Mouse (Mus musculus): ENCODE data around the gene Hpca. TPM values are rescaled to one million over a fixed set of nuclear protein-coding genes. Genes with fewer than 3 reads are reported as not detected.
A peak's percentile ranks its signal among the peaks of the same experiment; 100 is the strongest.

Hpca gene
- polyA plus RNA-seq, 1 experiment from 2014 or later: 19.6 TPM

- H3K4me1 ChIP-seq: peaks cover 6% of the 10 kb centered on the region; the same call in 1 of the 2 replicates
- H3K4me3 ChIP-seq: no peak overlapping the region
- H3K27ac ChIP-seq: no peak overlapping the region
- 84% methylated on average over 14 of the region's 14 CpGs for WGBS
- ATAC-seq: no peak
- H3K9ac ChIP-seq: no peak overlapping the region
- H3K4me2 ChIP-seq: no peak overlapping the region
- no peaks in the 10 kb centered on the region for H3K36me3 ChIP-seq (ENCODE audit: poor library complexity, severe bottlenecking)
- H3K9me3 ChIP-seq (replicated peaks): no peaks in the 10 kb centered on the region
- H3K27me3 ChIP-seq: peaks cover 47% of the 10 kb centered on the region
These were observed 19.6 kb downstream of the Hpca start for GRCm38 (mm10) chr4:129102133-129102829.

GRCm38 (mm10) chr4:129097006-129097405 lies 24.8 kb downstream of the Hpca start:
- Histone ChIP-seq H3K27ac (no peak overlapping the region), H3K27me3 (peaks cover 6% of the 10 kb centered on the region; the same call in 1 of the 2 replicates), H3K36me3 (ENCODE audit: poor library complexity, severe bottlenecking) (no peaks in the 10 kb centered on the region), H3K9me3 (replicated peaks) (no peaks in the 10 kb centered on the region), H3K9ac (no peak overlapping the region), H3K4me1 (no peaks in the 10 kb centered on the region), H3K4me3 (no peak overlapping the region), H3K4me2 (no peak overlapping the region)
- 70% methylated on average over 7 of the region's 7 CpGs for WGBS
- ATAC-seq: no peak

GRCm38 (mm10) chr4:129095276-129095675 lies 26.6 kb downstream of the Hpca start:
- Histone ChIP-seq H3K9ac (no peak overlapping the region), H3K4me3 (no peak overlapping the region), H3K27me3 (peaks cover 6% of the 10 kb centered on the region; the same call in 1 of the 2 replicates), H3K36me3 (ENCODE audit: poor library complexity, severe bottlenecking) (no peaks in the 10 kb centered on the region), H3K4me2 (no peak overlapping the region), H3K9me3 (replicated peaks) (no peaks in the 10 kb centered on the region), H3K4me1 (no peaks in the 10 kb centered on the region), H3K27ac (no peak overlapping the region)
- 37% methylated on average over 15 of the region's 15 CpGs for WGBS
- ATAC-seq: no peak

GRCm38 (mm10) chr4:129087850-129088249 lies 34.0 kb downstream of the Hpca start:
- H3K4me3 ChIP-seq: no peak overlapping the region
- H3K4me1 ChIP-seq: no peaks in the 10 kb centered on the region
- H3K9ac ChIP-seq: no peak overlapping the region
- H3K9me3 ChIP-seq (replicated peaks): no peaks in the 10 kb centered on the region
- no peak for ATAC-seq
- no peaks in the 10 kb centered on the region for H3K27me3 ChIP-seq
- H3K36me3 ChIP-seq (ENCODE audit: poor library complexity, severe bottlenecking): peaks cover 20% of the 10 kb centered on the region
- H3K4me2 ChIP-seq: no peak overlapping the region
- 48% methylated on average over 5 of the region's 5 CpGs for WGBS
- no peak overlapping the region for H3K27ac ChIP-seq

- Histone ChIP-seq H3K9me3 (replicated peaks) (no peaks in the 10 kb centered on the region), H3K4me3 (no peak overlapping the region), H3K4me2 (no peak overlapping the region), H3K9ac (no peak overlapping the region), H3K4me1 (no peaks in the 10 kb centered on the region), H3K27ac (no peak overlapping the region), H3K27me3 (no peaks in the 10 kb centered on the region), H3K36me3 (ENCODE audit: poor library complexity, severe bottlenecking) (peaks cover 26% of the 10 kb centered on the region)
- WGBS: 27% methylated on average over 8 of the region's 8 CpGs
- ATAC-seq: peak; percentile 63
These were observed 35.8 kb downstream of the Hpca start for GRCm38 (mm10) chr4:129086078-129086477.

- Histone ChIP-seq H3K4me2 (no peak overlapping the region), H3K4me3 (no peak overlapping the region), H3K36me3 (ENCODE audit: poor library complexity, severe bottlenecking) (peaks cover 38% of the 10 kb centered on the region), H3K9ac (no peak overlapping the region), H3K27me3 (no peaks in the 10 kb centered on the region), H3K27ac (no peak overlapping the region), H3K9me3 (replicated peaks) (no peaks in the 10 kb centered on the region), H3K4me1 (no peaks in the 10 kb centered on the region)
- ATAC-seq: no peak
- WGBS: 90% methylated on average over 9 of the region's 9 CpGs
These were observed 36.9 kb downstream of the Hpca start for GRCm38 (mm10) chr4:129084896-129085295.

GRCm38 (mm10) chr4:129082379-129083115 lies 39.3 kb downstream of the Hpca start:
- Histone ChIP-seq H3K9me3 (replicated peaks) (no peaks in the 10 kb centered on the region), H3K4me3 (no peak overlapping the region), H3K27me3 (no peaks in the 10 kb centered on the region), H3K27ac (no peak overlapping the region), H3K4me1 (no peaks in the 10 kb centered on the region), H3K36me3 (ENCODE audit: poor library complexity, severe bottlenecking) (peaks cover 60% of the 10 kb centered on the region), H3K9ac (no peak overlapping the region), H3K4me2 (no peak overlapping the region)
- WGBS: 45% methylated on average over 10 of the region's 10 CpGs
- peak; percentile 73 for ATAC-seq

GRCm38 (mm10) chr4:129081939-129082338 lies 39.9 kb downstream of the Hpca start:
- Histone ChIP-seq H3K4me1 (no peaks in the 10 kb centered on the region), H3K4me2 (no peak overlapping the region), H3K9me3 (replicated peaks) (no peaks in the 10 kb centered on the region), H3K9ac (no peak overlapping the region), H3K27me3 (no peaks in the 10 kb centered on the region), H3K36me3 (ENCODE audit: poor library complexity, severe bottlenecking) (peaks cover 65% of the 10 kb centered on the region), H3K4me3 (no peak overlapping the region), H3K27ac (no peak overlapping the region)
- WGBS: 91% methylated on average over 3 of the region's 3 CpGs
- ATAC-seq: no peak

GRCm38 (mm10) chr4:129081512-129081911 lies 40.3 kb downstream of the Hpca start:
- H3K36me3 ChIP-seq (ENCODE audit: poor library complexity, severe bottlenecking): peaks cover 69% of the 10 kb centered on the region
- H3K4me1 ChIP-seq: no peaks in the 10 kb centered on the region
- H3K27me3 ChIP-seq: no peaks in the 10 kb centered on the region
- H3K9me3 ChIP-seq (replicated peaks): no peaks in the 10 kb centered on the region
- H3K4me2 ChIP-seq: no peak overlapping the region
- no peak overlapping the region for H3K4me3 ChIP-seq
- H3K9ac ChIP-seq: no peak overlapping the region
- H3K27ac ChIP-seq: no peak overlapping the region
- no peak for ATAC-seq
- whole genome bisulfite sequencing: 73% methylated on average over 6 of the region's 6 CpGs

- no peak for ATAC-seq
- H3K27me3 ChIP-seq: no peaks in the 10 kb centered on the region
- no peak overlapping the region for H3K4me2 ChIP-seq
- 0 out of 2 replicates have a peak overlapping the region, but pooled peaks have one; percentile 23 for H3K9ac ChIP-seq
- H3K4me3 ChIP-seq: no peak overlapping the region
- H3K36me3 ChIP-seq (ENCODE audit: poor library complexity, severe bottlenecking): peaks cover 74% of the 10 kb centered on the region
- no peaks in the 10 kb centered on the region for H3K4me1 ChIP-seq
- H3K27ac ChIP-seq: no peak overlapping the region
- WGBS: 86% methylated on average over 7 of the region's 7 CpGs
- H3K9me3 ChIP-seq (replicated peaks): no peaks in the 10 kb centered on the region
These were observed 40.8 kb downstream of the Hpca start for GRCm38 (mm10) chr4:129081041-129081440.

- Histone ChIP-seq H3K27ac (no peak overlapping the region), H3K9me3 (replicated peaks) (no peaks in the 10 kb centered on the region), H3K4me2 (no peak overlapping the region), H3K36me3 (ENCODE audit: poor library complexity, severe bottlenecking) (peaks cover 80% of the 10 kb centered on the region), H3K4me1 (no peaks in the 10 kb centered on the region), H3K9ac (no peak overlapping the region), H3K27me3 (no peaks in the 10 kb centered on the region), H3K4me3 (no peak overlapping the region)
- ATAC-seq: no peak
- WGBS: 94% methylated on average over 9 of the region's 9 CpGs
These were observed 42.7 kb downstream of the Hpca start for GRCm38 (mm10) chr4:129079126-129079525.

GRCm38 (mm10) chr4:129068848-129069247 lies 53.0 kb downstream of the Hpca start:
- H3K4me3 ChIP-seq: no peak overlapping the region
- 97% methylated on average over 4 of the region's 4 CpGs for WGBS
- no peak overlapping the region for H3K9ac ChIP-seq
- H3K9me3 ChIP-seq (replicated peaks): no peaks in the 10 kb centered on the region
- H3K36me3 ChIP-seq (ENCODE audit: poor library complexity, severe bottlenecking): peaks cover 11% of the 10 kb centered on the region
- H3K4me2 ChIP-seq: no peak overlapping the region
- H3K27ac ChIP-seq: no peak overlapping the region
- H3K4me1 ChIP-seq: no peaks in the 10 kb centered on the region
- H3K27me3 ChIP-seq: no peaks in the 10 kb centered on the region
- no peak for ATAC-seq

Data from forebrain, embryonic 13.5 days (tissue).